Mouse (Mus musculus) left cerebral cortex, adult 11 months (tissue): ENCODE results near the gene Fas.
A peak's percentile ranks its signal among the peaks of the same experiment; 100 is the strongest.

Experiments
- DNase-seq: peaks from one replicate; pipeline ENCODE4 v3.0.0; 2022; ENCODE audit warnings: low spot score

Gene Fas

GRCm38 (mm10) chr19:34289948-34290789 lies at the start of gene Fas:
Fas (plus strand) TSS chr19:34290666.
- peak; percentile 4 for DNase-seq

- DNase-seq, result no peak
Measured at GRCm38 (mm10) chr19:34241247-34241915, 49.1 kb upstream of the Fas start.

DNA sequence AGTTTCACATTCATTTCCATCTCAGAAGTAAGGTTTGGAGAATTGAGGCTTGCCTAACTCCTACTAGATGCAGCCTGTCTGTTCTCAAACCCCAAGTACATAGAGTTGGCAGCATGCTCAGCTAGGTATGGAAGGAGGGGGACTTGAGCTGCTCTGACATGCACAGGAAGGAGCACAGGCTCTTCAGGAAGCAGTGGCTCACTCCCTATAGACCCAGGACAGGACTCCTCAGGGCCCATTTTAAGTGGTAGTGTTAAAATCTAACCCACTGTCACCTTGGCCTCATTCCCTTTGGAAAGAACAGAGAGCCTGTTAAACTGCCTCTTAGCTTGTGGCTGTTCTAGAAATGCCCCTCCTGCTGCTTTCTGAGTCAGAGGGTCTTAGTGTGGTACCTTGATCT lies 47.5 kb upstream of the Fas start:
- no peak for DNase-seq

GRCm38 (mm10) chr19:34244056-34244455 lies 46.4 kb upstream of the Fas start:
- peak; percentile 46 for DNase-seq

DNA sequence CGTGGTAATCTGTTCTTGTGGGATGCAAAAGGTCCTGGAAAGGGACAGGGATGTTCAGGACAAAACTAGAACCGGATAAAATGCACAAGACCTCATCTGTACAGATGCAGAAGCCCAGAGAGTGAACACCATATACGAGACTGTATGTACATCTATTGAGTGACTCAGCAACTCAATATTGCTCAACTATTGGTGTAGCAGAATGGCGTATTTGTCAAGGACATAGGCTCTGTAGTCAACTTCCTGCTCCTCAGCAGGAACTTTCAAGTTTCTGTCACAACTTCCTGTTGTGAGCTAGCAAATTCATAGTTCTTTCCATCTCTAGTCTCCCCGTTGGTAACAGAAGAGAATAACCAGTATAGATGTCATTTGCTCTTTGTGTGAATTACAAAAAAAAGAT lies 41.9 kb upstream of the Fas start:
- no peak for DNase-seq

DNA sequence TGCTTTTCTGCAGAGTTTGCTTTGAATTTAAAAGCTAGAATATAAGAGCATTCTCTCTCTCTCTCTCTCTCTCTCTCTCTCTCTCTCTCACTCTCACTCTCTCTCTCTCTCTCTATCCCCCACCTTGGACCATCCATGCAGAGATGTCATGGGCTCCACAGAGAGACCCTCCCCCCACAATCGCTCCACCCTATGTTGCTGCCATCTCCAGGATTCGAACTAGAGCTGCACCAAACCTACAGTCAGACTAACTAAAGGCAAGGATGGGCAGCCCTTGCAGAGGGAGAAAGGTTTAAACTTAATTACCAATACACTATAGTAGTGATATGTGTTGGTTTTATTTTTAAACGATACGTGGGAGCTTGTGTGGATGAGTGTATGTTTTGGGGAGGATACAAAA lies 39.8 kb upstream of the Fas start:
- no peak for DNase-seq

DNA sequence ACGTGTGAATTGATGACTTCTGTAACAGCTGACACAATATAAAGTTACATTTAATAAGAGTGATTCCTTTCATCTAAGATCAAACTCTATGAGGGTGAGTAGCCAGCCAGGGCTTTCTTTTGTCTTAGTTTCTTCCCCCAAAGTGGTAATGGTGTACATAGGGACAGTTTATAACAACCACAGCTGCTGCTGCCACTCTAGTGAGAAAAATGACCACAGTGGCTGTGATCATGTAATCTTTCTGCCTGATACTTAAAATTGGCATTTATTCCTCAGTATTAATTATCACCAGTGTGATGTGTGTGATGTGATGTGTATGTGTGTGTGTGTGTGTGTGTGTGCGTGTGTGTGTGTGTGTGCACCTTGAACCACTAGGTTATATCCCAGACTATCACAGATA lies 38.6 kb upstream of the Fas start:
- no peak for DNase-seq

- DNase-seq, result no peak
Measured at GRCm38 (mm10) chr19:34252450-34252849, 38.0 kb upstream of the Fas start.

DNA sequence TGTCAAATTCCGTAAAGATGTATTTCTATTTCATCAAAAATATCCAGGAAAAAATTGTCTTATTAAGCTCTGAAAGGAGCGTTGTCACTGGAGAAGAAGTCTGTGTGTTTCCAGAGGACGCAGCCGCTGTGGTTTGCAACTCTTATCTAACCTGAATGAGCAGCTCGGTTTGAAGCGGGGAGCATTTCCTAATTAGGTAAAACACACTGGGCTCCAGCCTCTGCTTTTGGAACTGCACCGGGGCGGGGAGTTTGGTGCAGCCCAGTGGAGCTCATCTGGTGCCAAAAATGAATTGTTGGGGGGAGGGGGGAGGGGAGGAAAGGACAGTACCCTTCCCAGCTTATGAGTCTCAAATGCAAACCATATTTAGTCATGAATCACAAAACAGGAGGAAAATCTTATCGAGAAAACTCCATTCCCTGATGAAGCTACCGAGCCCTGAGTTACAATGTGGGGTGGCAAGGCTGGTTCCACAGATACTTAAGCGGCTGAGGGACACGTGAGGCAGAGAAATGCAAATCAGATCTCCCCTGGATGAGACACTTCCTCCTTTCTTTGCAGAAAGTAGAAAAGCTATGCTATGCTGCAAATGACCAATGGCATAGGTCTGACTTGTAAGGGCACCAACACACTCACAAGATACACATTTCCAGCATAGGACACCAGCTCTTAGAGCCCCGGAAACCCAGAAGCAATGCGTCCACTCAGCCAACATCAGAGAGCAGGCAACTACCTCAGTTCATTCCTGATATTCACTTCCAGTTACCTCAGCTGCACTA lies 36.2 kb upstream of the Fas start:
- DNase-seq, result no peak

DNA sequence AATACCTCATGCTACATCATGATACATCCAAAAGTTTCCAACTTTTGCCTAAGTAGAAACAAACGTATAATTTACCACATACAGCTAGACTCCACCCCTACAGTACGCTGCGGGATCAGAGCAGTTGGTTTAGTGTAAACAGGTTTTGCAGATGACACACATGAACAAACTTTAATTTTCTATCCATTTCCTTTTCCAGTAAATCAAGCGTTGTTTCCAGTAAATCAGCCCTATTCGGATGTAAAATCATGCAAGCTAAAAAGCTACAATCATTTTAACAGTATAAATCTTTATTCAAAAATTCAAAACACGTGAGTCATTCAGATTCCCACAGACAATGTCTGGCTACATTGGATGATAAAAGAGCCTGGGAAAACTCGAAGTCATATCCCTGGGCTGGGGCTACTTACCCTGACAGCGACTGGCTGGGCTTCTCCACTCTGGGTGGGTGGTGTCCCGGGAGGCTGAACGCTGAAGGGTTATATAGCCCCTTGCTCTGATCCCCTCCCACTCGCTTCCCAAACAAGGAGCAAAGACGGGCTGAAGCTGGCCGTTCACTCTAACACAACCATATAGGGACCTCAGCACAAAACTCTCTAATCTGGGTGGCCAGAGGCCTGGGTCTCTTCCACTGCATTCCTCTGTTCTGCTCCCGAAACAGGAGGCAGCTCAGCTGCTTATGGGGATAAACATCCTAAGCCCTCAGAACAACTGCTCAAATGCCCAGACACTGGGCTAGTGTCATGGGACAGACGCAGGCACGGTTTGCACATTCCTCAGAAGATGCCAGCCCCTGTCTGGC lies 35.4 kb upstream of the Fas start, which contains the start of gene Acta2:
Gene Acta2, minus strand, starts transcription at position 711 of the 802 bp plus-strand sequence.
- DNase-seq, result no peak

- DNase-seq, result no peak
Measured at GRCm38 (mm10) chr19:34256149-34256548, 34.3 kb upstream of the Fas start.

DNA sequence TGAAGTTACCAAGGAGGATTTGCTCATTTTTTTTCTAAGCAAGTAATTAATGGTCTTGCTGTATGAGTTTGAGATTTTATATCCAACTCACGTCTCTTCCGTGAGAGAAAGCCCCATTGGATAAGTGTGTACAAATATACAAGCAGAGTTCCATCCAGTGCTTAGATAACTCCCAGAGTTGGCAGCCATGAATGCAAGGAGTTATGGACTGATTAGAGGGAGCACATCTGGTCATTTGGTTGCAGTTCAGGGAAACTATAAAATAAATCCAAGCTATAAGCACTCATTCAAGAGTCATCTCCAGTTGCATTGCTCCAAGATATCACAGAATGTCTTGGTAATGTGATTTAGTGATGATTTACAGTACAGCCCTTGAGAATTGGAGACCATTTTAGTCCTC lies 33.5 kb upstream of the Fas start:
- no peak for DNase-seq

GRCm38 (mm10) chr19:34262273-34262974 lies 28.0 kb upstream of the Fas start:
- no peak for DNase-seq

- DNase-seq, result no peak
Measured at GRCm38 (mm10) chr19:34265604-34266193, 24.8 kb upstream of the Fas start.

DNA sequence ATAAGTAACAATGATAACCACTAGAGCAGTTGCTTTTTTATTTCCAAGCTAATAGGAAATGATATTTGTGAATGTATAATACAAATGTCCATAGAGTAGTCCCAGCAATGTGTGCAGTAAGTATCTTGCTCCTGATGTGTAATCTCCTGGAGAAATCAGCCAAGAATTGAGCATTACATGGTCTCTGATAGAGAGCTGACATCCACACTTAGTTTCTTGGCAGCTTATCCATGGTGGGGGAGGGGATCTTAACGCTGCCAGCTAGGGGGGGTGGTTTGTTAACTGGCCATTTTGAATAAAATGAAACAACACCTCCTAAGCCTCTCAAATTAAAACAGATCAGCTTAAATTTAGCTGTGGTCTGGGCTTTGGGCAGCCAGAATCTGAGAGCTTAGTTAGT lies 21.5 kb upstream of the Fas start:
- no peak for DNase-seq

DNA sequence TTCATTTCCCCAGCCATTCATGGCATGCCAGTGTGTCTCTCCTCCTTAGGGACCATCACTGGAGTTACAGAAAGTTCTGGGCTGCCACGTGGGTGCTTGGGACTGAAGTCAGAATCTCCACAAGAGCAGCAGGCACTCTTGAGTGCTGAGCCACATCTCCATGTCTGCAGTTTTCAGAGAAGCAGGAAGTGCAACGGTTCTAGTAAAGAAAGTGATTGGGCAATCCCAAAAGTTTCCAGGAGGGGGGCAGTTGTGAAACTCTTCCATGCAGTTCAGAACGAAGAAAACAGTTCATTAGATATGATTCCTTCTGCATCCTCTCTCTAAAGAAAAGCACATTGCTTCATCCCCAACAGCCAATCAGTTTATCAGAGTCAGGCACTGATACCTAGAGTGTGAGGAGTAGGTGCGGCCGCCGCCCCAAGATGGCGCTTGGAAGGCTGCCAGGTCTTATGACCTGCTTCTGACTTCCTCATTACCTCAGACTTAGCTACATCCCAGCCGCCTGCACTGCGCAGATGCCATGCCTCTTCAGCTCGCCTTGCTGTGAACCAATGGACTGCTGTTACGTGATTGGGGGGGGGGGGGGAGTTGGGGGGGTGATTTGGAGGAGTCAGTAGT lies 20.2 kb upstream of the Fas start:
- no peak for DNase-seq

GRCm38 (mm10) chr19:34270824-34271464 lies 19.5 kb upstream of the Fas start:
- DNase-seq, result no peak

DNA sequence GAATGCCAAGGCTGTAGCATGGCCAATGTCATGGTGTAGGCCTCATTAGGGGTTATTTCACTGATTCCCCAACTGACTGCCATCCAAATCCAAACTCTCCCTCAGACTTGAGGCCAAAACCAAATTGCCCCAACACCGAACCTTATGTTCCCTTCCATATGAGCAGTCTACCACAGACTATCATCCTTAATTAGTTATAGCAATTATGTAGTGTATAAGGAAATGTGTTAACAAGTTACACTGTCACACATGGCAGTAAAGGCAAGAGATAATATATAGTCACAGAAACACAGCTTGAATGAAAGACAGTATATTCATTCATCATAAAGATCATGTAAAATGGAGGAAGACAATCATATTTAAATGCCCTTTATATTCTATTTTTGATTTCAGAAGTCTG lies 17.4 kb upstream of the Fas start:
- no peak for DNase-seq

- DNase-seq, result no peak
Measured at GRCm38 (mm10) chr19:34278078-34278477, 12.4 kb upstream of the Fas start.

DNA sequence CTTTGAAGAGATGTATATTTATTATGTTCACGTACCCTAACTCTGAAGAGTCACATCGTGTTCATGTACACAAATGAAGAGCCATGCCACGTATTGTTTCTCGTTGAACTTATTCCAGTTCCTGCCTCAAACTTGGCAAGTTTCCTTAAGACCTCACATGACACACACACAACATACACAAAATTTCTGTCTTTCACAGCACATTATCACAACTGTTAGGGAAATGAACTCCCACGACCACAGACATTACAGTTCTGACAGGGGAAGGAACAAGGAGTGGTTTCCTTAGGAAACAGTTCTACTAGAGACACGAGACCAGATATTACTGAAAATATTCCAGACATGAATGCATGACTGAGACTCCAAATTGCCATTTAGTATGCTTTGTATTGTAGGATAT lies 6.9 kb upstream of the Fas start:
- DNase-seq, result no peak
